ENCODE assay signal across 8 mouse cellular contexts in the genomic region with DNA sequence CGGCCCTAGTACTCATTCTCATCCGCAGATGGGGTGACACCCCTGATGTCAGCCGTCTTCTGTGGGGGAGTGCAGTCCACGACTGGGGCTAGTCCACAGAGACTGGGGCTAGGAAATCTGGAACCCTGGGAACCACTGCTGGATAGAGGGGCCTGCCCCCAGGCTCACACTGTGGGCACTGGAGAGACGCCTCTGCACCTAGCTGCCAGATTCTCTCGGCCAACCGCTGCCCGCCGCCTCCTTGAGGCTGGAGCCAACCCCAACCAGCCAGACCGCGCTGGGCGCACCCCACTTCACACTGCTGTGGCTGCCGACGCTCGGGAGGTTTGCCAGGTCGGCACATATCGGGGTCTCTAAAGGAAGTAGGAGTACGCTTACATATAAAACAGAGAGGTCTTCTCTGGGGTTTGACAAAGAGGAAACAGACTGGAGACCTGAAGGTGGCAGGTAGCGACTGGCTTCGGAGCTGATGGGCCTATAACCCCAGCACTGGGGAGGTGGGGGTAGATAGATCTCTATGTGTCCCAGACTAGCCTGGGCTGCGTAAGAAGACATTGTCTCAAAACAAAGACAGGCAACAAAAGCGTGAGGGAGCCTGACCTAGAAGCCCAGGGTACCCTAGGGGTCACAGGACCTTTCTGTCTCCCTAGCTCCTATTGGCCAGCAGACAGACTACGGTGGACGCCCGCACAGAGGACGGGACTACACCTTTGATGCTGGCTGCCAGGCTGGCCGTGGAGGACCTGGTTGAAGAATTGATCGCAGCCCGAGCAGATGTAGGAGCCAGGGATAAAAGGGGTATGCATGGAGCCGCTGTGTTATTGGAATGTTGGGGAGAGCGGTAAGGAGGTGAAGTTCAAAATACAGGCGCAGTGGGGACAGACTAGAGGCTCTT. TPM values are rescaled to one million over a fixed set of nuclear protein-coding genes. Genes with fewer than 3 reads are reported as not detected.
DNase-seq lines count a peak whose midpoint lies in the region; ATAC-seq lines count a peak whose summit lies in the region.

No protein-coding gene starts in this region.

- H3K4me3 ChIP-seq in lung, embryonic 15.5 days = peak overlapping the region; percentile 83
- H3K4me3 ChIP-seq in hindbrain, embryonic 13.5 days = peak overlapping the region; percentile 69
- H3K4me3 ChIP-seq in midbrain, embryonic 14.5 days (replicated peaks; ENCODE audit: low read depth, low read length) = peak overlapping the region; percentile 69

- peaks cover 46% of the 10 kb centered on the region for H3K4me1 ChIP-seq in lung, embryonic 15.5 days
- peaks cover 45% of the 10 kb centered on the region for H3K4me1 ChIP-seq in hindbrain, embryonic 13.5 days (replicated peaks)
- peaks cover 39% of the 10 kb centered on the region for H3K4me1 ChIP-seq in midbrain, embryonic 14.5 days (ENCODE audit: control insufficient read depth, insufficient read depth, low read length)

- peak; percentile 21 for DNase-seq in CD4-positive, CD25-positive, alpha-beta regulatory T cell, adult 2 months (ENCODE audit: low read depth, low spot score)
- no peak for DNase-seq in lung, postnatal 36 days
- DNase-seq in midbrain, embryonic 14.5 days = peak; percentile 64
- no peak for DNase-seq in natural killer cell, adult 2 months (ENCODE audit: low spot score in 2 of 2)
- no peak for DNase-seq in spleen, adult 12 weeks (ENCODE audit: low spot score)

- no peaks in the 10 kb centered on the region for H3K36me3 ChIP-seq in lung, embryonic 15.5 days
- H3K36me3 ChIP-seq in hindbrain, embryonic 13.5 days = no peaks in the 10 kb centered on the region
- no peaks in the 10 kb centered on the region for H3K36me3 ChIP-seq in midbrain, embryonic 14.5 days (ENCODE audit: control insufficient read depth, insufficient read depth, low read length)

- H3K9ac ChIP-seq in lung, embryonic 15.5 days = peak overlapping the region; percentile 98
- H3K9ac ChIP-seq in hindbrain, embryonic 13.5 days = peak overlapping the region; percentile 92
- H3K9ac ChIP-seq in midbrain, embryonic 14.5 days (replicated peaks; ENCODE audit: low read length) = peak overlapping the region; percentile 85

- H3K27me3 ChIP-seq in lung, embryonic 15.5 days = no peaks in the 10 kb centered on the region
- no peaks in the 10 kb centered on the region for H3K27me3 ChIP-seq in hindbrain, embryonic 13.5 days
- H3K27me3 ChIP-seq in midbrain, embryonic 14.5 days (ENCODE audit: control insufficient read depth, insufficient read depth, low read length) = no peaks in the 10 kb centered on the region

- ATAC-seq in CD4-positive, CD25-positive, alpha-beta regulatory T cell, adult 4 months = no peak
- ATAC-seq in lung, embryonic 15.5 days (ENCODE audit: borderline replicate concordance, extremely low read depth, low FRiP score, low TSS enrichment) = no peak
- peak; percentile 2; the same call in 1 of the 2 replicates for ATAC-seq in hindbrain, embryonic 13.5 days (ENCODE audit: low FRiP score)
- ATAC-seq in midbrain, embryonic 14.5 days (ENCODE audit: low FRiP score, low TSS enrichment) = peak; percentile 4; the same call in 1 of the 2 replicates

- no peaks in the 10 kb centered on the region for H3K9me3 ChIP-seq in lung, embryonic 15.5 days
- H3K9me3 ChIP-seq in hindbrain, embryonic 13.5 days = no peaks in the 10 kb centered on the region
- no peaks in the 10 kb centered on the region for H3K9me3 ChIP-seq in midbrain, embryonic 14.5 days (ENCODE audit: control insufficient read depth, low read length)

- 24% methylated on average over 32 of the region's 32 CpGs for WGBS in lung, embryonic 15.5 days
- WGBS in hindbrain, embryonic 13.5 days = 14% methylated on average over 32 of the region's 32 CpGs
- 12% methylated on average over 32 of the region's 32 CpGs for WGBS in midbrain, embryonic 14.5 days

- peak overlapping the region; percentile 96 for H3K4me2 ChIP-seq in lung, embryonic 15.5 days
- H3K4me2 ChIP-seq in hindbrain, embryonic 13.5 days = peak overlapping the region; percentile 82
- peak overlapping the region; percentile 98 for H3K4me2 ChIP-seq in midbrain, embryonic 14.5 days (ENCODE audit: low read length)

- peak overlapping the region; percentile 99 for H3K27ac ChIP-seq in lung, embryonic 15.5 days
- peak overlapping the region; percentile 100 for H3K27ac ChIP-seq in hindbrain, embryonic 13.5 days
- peak overlapping the region; percentile 99 for H3K27ac ChIP-seq in midbrain, embryonic 14.5 days (replicated peaks; ENCODE audit: low read depth, low read length)

RNA-seq across cellular contexts. Expression of a gene that starts 3.5 kb away (rescaled TPM):
- polyA plus RNA-seq in CD4-positive, CD25-positive, alpha-beta regulatory T cell, adult 4 months (2017; shearing (Covaris generic)) = 100 to 1,000 TPM; 227 to 344 TPM
- 11.5 and 17.9 TPM in 2 replicates for polyA plus RNA-seq in lung, embryonic 15.5 days (2015; fragmentation: Nextera tagmentation; extraction: Ambion mirVana)
- 3.2 and 4.9 TPM in 2 replicates for polyA plus RNA-seq in hindbrain, embryonic 13.5 days (2015; fragmentation: Nextera tagmentation; extraction: Ambion mirVana)
- 2.3 and 4.3 TPM in 2 replicates for polyA plus RNA-seq in midbrain, embryonic 14.5 days (2014; fragmentation: Nextera tagmentation; extraction: Ambion mirVana)

RNA-seq across cellular contexts. Expression of a gene that starts 4.9 kb away (rescaled TPM):
- polyA plus RNA-seq in CD4-positive, CD25-positive, alpha-beta regulatory T cell, adult 4 months (2017; shearing (Covaris generic)) = 10 to 100 TPM in 1 of 2 experiments, 1 to 10 TPM in 1; 7.7 to 12.6 TPM
- 8.8 and 9.8 TPM in 2 replicates for polyA plus RNA-seq in lung, embryonic 15.5 days (2015; fragmentation: Nextera tagmentation; extraction: Ambion mirVana)
- polyA plus RNA-seq in hindbrain, embryonic 13.5 days (2015; fragmentation: Nextera tagmentation; extraction: Ambion mirVana) = 8.9 and 10.6 TPM in 2 replicates
- polyA plus RNA-seq in midbrain, embryonic 14.5 days (2014; fragmentation: Nextera tagmentation; extraction: Ambion mirVana) = 12.8 and 13.5 TPM in 2 replicates

RNA-seq across cellular contexts. Expression of a gene that starts 11.5 kb away (rescaled TPM):
- 1 to 10 TPM; 4.0 to 4.5 TPM for polyA plus RNA-seq in CD4-positive, CD25-positive, alpha-beta regulatory T cell, adult 4 months (2017; shearing (Covaris generic))
- 197 and 248 TPM in 2 replicates for polyA plus RNA-seq in lung, embryonic 15.5 days (2015; fragmentation: Nextera tagmentation; extraction: Ambion mirVana)
- polyA plus RNA-seq in hindbrain, embryonic 13.5 days (2015; fragmentation: Nextera tagmentation; extraction: Ambion mirVana) = 1.9 and 2.1 TPM in 2 replicates
- 1.2 and 1.4 TPM in 2 replicates for polyA plus RNA-seq in midbrain, embryonic 14.5 days (2014; fragmentation: Nextera tagmentation; extraction: Ambion mirVana)

RNA-seq across cellular contexts. Expression of a gene that starts 17.4 kb away (rescaled TPM):
- polyA plus RNA-seq in CD4-positive, CD25-positive, alpha-beta regulatory T cell, adult 4 months (2017; shearing (Covaris generic)) = 10 to 100 TPM; 68.0 to 75.0 TPM
- 122 and 124 TPM in 2 replicates for polyA plus RNA-seq in lung, embryonic 15.5 days (2015; fragmentation: Nextera tagmentation; extraction: Ambion mirVana)
- polyA plus RNA-seq in hindbrain, embryonic 13.5 days (2015; fragmentation: Nextera tagmentation; extraction: Ambion mirVana) = 299 and 301 TPM in 2 replicates
- polyA plus RNA-seq in midbrain, embryonic 14.5 days (2014; fragmentation: Nextera tagmentation; extraction: Ambion mirVana) = 223 and 269 TPM in 2 replicates

RNA-seq across cellular contexts. Expression of a gene that starts 17.9 kb away (rescaled TPM):
- 10 to 100 TPM; 16.9 to 19.2 TPM for polyA plus RNA-seq in CD4-positive, CD25-positive, alpha-beta regulatory T cell, adult 4 months (2017; shearing (Covaris generic))
- 51.8 and 51.9 TPM in 2 replicates for polyA plus RNA-seq in lung, embryonic 15.5 days (2015; fragmentation: Nextera tagmentation; extraction: Ambion mirVana)
- 97.8 and 99.1 TPM in 2 replicates for polyA plus RNA-seq in hindbrain, embryonic 13.5 days (2015; fragmentation: Nextera tagmentation; extraction: Ambion mirVana)
- 122 and 123 TPM in 2 replicates for polyA plus RNA-seq in midbrain, embryonic 14.5 days (2014; fragmentation: Nextera tagmentation; extraction: Ambion mirVana)

Comparison
In these comparisons a context has a peak if more than half of its experiments do, and no peak if none do; other contexts are left out.
1. DNase-seq: peak in CD4-positive, CD25-positive, alpha-beta regulatory T cell, adult 2 months (single experiment) and midbrain, embryonic 14.5 days (single experiment); none in lung, postnatal 36 days (single experiment), natural killer cell, adult 2 months (0 of 2) and spleen, adult 12 weeks (single experiment).
2. ATAC-seq: peak in hindbrain, embryonic 13.5 days (single experiment) and midbrain, embryonic 14.5 days (single experiment); none in CD4-positive, CD25-positive, alpha-beta regulatory T cell, adult 4 months (single experiment) and lung, embryonic 15.5 days (single experiment).
3. RNA of a gene that starts 3.5 kb away (polyA plus RNA-seq): 227 to 344 TPM in CD4-positive, CD25-positive, alpha-beta regulatory T cell, adult 4 months; 11.5 to 17.9 TPM in lung, embryonic 15.5 days, 2.3 to 4.3 TPM in midbrain, embryonic 14.5 days and 3.2 to 4.9 TPM in hindbrain, embryonic 13.5 days; every median in the first group is over 10 times any median in the second.
4. RNA of a gene that starts 11.5 kb away (polyA plus RNA-seq): 197 to 248 TPM in lung, embryonic 15.5 days; 4.0 to 4.5 TPM in CD4-positive, CD25-positive, alpha-beta regulatory T cell, adult 4 months, 1.9 to 2.1 TPM in hindbrain, embryonic 13.5 days and 1.2 to 1.4 TPM in midbrain, embryonic 14.5 days; every median in the first group is over 10 times any median in the second.
5. Peak in every context shown above with its lines, with median percentiles within 50 percentile points of each other: H3K27ac ChIP-seq, H3K4me2 ChIP-seq, H3K4me3 ChIP-seq and H3K9ac ChIP-seq.